Mouse (Mus musculus) mesoderm, embryonic 11.5 days (tissue): ENCODE data around the gene Vmn1r4.

ENCODE experiments used
- DNase-seq: peaks from one replicate; pipeline ENCODE4 v3.0.0-alpha.2; 2012; ENCODE audit warnings: low read depth, low spot score

Gene Vmn1r4

DNA sequence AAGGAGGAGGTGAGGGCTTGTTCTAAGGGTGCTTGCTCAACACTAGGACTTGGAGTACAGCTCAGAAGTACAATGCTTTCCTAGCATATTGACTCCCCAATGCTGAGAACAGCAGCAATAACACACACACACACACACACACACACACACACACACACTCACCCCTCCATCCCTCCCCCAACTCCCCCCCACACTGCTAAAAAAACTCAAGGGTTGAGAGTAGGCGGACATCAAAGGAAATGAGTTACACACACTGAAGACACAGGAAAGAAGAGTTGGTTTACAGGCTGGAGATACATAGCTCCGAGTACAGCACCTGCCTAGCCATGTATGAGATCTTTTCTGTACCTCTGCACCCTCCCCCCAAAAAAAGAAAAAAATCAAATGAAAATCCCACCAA lies 7.5 kb upstream of the Vmn1r4 start:
- no peak for DNase-seq

DNA sequence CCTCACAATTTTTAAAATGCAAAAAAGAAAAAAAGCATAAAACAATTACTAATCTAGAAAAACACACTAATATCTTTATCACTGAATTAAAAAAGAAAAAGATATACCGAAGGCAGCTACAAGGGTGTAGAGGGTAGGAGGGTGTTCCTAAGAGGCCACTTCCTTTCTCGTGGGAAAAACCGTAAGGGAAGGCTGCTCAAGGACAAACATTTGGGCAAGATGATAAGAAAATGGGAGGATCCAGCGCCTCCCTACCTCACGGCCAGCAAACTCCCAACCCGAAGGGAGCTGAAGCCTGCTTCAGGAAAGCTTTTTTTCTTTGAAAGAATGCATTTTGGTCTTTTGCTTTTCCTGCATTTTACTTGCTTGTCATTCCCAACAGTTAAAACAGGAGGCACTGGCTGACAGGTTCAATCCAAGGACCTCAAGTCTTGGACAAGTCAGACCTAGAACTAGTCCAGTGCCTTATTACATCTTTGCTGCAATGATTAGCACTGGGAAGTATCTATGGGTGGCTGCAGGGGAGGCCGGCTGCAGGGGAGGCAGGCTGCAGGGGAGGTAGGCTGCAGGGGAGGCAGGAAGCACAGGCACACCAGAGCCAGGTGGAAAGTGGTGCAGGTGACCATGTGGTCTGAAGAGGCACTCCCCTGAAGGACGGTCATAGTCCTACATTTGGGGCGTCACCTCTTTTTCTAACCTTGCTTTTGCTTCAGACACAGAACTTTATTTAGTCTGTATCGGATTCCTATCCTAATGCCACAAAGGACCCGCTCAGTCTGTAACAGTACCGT lies 6.0 kb upstream of the Vmn1r4 start:
- DNase-seq = no peak

DNA sequence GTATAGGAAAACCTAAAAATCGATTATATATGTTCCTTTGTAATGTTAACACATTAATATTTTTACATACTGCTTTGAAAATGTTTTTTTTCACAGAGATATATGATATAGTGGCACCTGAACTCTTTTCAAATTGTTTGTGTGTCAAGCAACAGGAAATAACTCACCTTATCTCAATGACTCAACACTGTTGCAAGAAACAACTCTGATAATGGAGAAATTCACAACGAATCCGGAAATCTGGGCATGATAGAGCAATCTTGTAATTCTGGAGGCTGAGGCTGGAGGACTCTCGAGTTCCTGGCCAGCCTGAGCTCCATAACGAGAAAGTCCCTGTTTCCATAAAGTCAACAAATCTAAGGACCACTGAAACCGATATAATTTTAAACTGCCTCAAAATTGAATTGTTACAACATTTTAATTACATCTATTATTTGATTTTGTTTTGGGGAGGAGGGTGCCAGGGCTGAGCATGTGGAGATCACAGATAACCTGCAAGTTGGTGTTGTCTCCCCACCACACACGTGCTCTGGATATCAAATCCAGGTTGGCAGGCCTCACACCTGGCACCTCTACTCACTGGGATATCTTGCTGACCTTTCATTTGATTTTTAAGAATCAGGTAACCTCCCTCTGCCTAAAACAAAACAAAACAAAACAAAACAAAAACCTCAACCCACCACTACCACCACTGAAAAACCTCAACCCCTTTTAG lies 4.3 kb upstream of the Vmn1r4 start:
- no peak for DNase-seq

DNA sequence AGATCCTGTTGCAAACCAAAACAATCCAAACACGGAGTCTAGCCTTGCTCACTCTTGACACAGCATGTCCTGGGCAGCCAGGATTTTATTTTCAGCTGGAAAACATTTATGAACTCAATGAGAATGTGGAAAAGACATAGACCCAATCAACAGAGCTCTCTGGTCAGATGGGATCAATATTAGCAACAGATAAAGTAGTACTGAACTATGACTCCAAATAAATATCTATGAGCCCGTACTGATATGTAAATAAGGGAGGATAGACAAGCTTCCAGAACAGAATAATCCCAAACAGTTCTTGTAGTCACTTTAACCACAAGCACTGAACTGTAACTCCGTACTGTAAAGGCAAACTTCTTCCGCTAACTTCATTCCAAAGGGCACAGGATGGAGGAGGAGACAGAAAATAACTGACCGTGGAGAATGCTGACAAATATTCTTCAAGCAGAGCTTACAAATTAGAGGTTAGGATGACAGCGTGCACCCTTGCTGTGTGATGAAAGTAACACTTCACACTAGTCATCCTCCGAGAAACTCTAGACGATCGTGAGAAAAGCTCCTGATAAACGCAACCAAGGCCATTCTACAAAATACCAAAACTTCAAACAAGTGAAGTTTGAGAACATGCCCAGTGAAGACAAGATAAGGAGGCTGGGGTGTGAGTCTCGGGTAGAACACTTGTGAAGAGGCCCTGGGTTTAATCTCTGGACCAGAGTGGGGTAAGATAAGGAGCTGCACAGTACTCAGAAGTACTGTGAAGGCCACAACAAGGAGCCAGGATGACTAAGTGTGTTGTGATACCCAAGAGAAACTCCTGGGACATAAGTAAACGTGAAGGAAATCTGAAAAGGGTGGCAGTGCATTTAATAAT lies 3.4 kb upstream of the Vmn1r4 start:
- DNase-seq = no peak

DNA sequence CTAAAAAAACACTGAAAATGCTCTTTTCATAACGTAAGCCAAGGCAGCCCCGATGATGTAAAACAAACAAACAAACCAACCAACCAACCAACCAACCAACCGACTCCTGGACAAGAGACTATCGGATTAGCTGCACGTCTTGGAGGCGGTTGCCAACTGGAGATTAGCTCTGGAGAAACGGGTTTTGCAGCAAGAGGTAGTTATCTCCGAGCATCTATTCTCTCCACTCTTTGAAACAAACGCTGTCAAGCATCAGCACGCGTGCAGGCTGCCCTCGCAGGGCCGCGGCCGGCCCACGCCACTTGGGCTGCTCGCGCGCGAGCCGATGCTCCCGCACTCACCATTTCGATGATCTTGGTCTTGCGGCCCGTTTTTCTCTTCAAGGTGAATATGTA lies 487 bp upstream of the Vmn1r4 start:
- no peak for DNase-seq

DNA sequence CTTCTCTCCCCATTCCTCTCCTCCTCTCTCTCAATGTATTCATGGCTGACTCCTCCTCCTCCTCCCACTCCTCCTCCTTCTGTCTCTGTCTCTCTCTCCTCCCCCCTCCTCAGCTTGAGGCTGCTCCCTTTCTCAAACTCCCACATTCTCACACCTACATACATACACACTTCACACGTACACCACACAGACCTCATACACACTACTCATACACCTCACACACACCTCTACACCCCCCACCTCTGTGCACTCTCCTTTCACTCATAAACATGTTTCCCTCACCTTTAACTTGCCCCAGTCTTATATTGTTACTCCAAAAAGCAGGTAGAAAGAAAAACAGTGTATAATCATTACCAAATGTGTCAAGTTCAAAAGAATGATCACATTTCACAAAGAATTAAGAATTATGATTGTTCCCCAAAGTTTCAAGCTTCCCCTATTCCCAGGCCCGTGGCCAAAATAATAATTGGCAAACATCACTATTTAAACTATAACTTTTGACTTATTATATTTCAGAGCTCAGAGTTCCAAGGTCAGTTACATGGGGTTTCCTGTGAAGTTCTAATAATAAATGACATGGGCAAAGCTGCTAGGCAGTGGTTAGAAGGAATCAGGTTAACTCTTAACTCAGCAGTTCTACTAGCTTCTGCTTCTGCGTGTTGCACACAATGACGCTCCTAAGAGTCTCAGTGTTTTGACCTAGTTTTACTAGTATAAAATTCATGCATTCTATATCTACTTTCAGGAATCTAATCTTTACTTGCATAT lies 8.0 kb downstream of the Vmn1r4 start:
- DNase-seq = no peak

DNA sequence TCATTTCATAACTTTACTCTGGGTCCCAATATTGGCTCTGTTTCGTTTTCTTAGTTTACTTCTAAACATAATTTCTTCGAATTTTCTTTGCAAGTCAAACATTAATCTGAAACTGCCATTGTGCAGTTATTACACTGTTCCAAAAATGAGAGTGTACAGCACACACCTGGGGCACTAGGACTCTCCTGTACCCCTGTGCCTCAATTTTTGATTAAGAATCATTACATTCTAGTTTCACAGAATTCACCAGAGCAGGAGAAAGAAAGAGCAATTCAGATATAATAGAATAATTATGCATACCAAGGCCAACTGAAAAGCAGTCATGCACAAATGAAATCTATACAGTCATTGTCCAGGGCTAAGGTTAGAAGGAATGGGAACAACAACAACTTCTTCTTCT lies 8.6 kb downstream of the Vmn1r4 start:
- DNase-seq = no peak

DNA sequence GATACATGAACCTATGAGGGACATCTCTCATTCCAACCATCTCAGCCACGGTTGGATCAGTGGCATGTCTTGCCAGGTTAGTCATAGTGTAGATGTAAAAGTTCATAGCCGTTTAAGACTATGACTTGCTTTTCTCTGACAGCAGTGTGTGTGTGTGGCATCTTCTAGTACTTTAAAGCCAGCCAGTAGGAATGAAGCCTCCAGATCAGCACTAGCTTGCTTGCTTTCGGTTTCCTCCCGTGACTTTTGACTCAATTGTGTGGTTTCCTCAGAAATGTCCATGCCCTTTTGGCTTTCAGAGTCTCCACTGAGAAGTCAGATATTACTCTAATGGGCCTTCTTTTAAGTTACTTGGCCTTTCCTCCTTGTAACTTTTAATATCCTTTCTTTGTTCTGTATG lies 10.6 kb downstream of the Vmn1r4 start:
- DNase-seq = no peak

DNA sequence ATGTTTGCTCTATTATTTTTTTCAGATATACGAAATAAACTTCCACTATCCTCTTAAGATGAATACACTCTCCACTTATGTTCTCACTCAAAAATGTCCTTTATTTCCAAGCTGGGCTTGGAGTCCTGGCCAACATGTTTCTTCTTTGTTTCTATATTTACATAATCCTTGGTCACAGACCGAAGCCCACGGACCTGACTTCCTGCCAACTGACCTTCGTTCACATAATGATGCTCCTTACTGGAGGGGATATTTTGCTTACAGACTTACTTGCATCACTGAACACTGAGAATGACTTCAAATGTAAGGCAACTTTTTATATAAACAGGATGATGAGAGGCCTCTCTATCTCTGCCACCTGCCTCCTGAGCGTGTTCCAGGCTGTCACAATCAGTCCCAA lies 32.6 kb downstream of the Vmn1r4 start:
- no peak for DNase-seq

DNA sequence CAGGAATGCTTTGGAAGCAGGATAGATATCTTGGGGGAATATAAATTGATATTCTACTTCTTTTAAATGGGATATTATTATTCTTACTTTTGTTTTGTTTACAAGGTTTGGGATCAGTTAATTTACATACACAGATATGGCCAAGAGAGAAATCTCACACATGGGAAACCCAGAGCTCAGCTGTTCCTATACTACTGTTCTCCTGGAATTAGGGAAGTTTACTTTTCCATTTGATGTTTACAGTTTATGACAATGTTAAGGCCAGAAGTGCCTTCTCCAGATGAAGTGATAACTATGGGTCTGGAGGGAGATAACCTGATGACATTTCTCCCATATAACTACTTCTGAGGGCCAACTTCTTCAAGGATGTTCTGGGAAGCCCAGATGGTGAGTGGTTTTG lies 46.2 kb downstream of the Vmn1r4 start, which contains the start of gene Vmn1r5:
Gene Vmn1r5 (plus strand): TSS at position 301 of the 400 bp plus-strand sequence.
- DNase-seq = no peak

DNA sequence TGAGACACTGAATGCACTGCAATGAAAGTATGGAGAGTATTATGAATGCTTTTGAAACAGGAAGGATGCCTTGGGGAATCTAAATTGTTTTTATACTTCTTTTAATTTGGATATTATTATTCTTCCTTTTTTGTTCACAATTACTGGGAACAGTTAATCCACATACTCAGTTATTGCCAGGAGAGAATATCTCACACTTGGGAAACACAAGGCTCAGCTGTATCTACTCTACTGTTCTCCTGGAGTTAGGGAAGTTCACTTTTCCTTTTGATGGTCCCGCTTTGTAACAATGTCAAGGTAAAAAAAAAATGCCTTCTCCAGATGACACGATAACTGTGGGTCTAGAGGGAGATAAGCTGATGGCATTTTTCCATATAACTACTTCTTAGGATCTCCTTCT lies 73.1 kb downstream of the Vmn1r4 start, which contains the start of gene Vmn1r6:
Gene Vmn1r6 (plus strand): TSS at position 301 of the 400 bp plus-strand sequence.
- DNase-seq = no peak
